Mouse (Mus musculus) thymus, adult 2 months (tissue): Measurements from ENCODE around the gene Ap1s3. TPM values are rescaled to one million over a fixed set of nuclear protein-coding genes. Genes with fewer than 3 reads are reported as not detected.

Experiments
- DNase-seq: peaks from one replicate; pipeline ENCODE4 v3.0.0; 2021
- H3K27ac ChIP-seq: fragments of 200-500 bp; 2 replicates; pipeline ENCODE4 v1.5.1; 2012; ENCODE audit warnings: low read length, control low read depth; ENCODE audit not compliant: control insufficient read depth, insufficient read depth
- H3K27me3 ChIP-seq: fragments of 200-500 bp; 2 replicates; pipeline ENCODE4 v1.6.1; 2012; ENCODE audit warnings: mild to moderate bottlenecking, low read length, moderate library complexity, mixed read lengths; ENCODE audit not compliant: control insufficient read depth, insufficient read depth
- H3K36me3 ChIP-seq: fragments of 200-500 bp; 2 replicates; pipeline ENCODE4 v1.6.1; 2012; ENCODE audit warnings: mild to moderate bottlenecking, low read length, moderate library complexity; ENCODE audit not compliant: control insufficient read depth, insufficient read depth
- H3K4me1 ChIP-seq: fragments of 200-500 bp; replicated peaks from 2 replicates; pipeline ENCODE4 v1.6.1; 2012; ENCODE audit warnings: low read length; ENCODE audit not compliant: control insufficient read depth, insufficient read depth
- H3K4me3 ChIP-seq: fragments of 200-500 bp; 2 replicates; pipeline ENCODE4 v1.5.1; 2012; ENCODE audit warnings: mild to moderate bottlenecking, low read length, control low read depth, moderate library complexity; ENCODE audit not compliant: control insufficient read depth, insufficient read depth
- CTCF ChIP-seq: fragments of 200-500 bp; IDR thresholded peaks from 2 replicates; pipeline ENCODE4 v1.5.1; 2012; ENCODE audit warnings: mild to moderate bottlenecking, control low read depth, low read length, moderate library complexity, borderline replicate concordance; ENCODE audit not compliant: control insufficient read depth, poor library complexity, insufficient read depth; ENCODE audit errors: extremely low read depth
- POLR2A ChIP-seq: fragments of 200-500 bp; IDR thresholded peaks from 2 replicates; pipeline ENCODE4 v1.6.1; 2012; ENCODE audit warnings: mild to moderate bottlenecking, low read length, control low read depth, moderate library complexity; ENCODE audit not compliant: control insufficient read depth, poor library complexity, insufficient read depth; ENCODE audit errors: extremely low read depth
- WGBS: fragments of 180-500 bp; shearing (Covaris S2); methylation state at CpG from one replicate; pipeline ENCODE4 v1.1.7; 2018; 5-methylcytosine and 5-hydroxymethylcytosine counted together
- polyA plus RNA-seq: library from polyadenylated mRNA; depleted of rRNA; stranded (reverse); fragments of >200 nt; gene quantifications from 2 replicates; pipeline ENCODE4 v1.2.3, GENCODE M21; 2012

Ap1s3 gene
- polyA plus RNA-seq, 1 experiment = 60.7 TPM

DNA sequence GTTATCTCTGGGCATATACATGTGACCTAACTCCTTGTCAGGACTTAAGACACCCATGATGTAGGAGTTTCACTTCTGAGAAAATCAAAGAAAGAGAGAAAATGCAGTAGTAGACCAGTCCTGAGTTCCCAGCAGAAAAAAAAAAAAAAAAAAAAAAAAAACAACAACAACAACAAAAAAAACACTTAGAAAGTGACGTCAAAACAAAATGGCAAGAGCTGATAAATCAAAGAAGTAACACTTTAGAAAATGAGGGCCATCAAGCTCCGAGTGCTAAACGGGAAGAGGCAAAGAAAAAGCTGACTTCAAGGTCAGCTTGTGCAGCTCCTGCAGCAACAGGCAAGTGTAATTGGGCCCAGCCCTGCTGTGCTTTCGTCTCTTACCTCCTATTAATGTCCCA, 3.9 kb upstream of the Ap1s3 start:
- WGBS = 92% methylated on average over 4 of the region's 4 CpGs
- peaks cover 3% of the 10 kb centered on the region for H3K4me1 ChIP-seq
- TF ChIP-seq POLR2A (no peak), CTCF (no peak)

DNA sequence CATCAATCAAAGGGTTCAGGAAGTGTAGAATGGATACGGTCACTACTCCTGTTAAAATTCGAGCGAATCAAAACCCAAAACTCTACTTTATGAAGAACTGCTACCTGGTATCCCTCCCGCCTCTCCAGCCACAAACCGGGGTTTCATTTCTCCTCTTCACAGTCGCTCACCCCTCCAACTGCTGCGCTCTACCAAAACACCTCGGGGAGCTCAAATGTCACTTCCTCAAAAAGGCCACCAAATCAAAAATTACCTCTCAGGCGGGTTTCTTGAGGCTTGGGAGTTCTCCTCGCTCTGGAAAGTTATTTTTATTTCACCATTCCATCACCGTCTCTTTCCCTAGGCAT, 603 bp downstream of the Ap1s3 start:
- Histone ChIP-seq H3K27me3 (no peaks in the 10 kb centered on the region), H3K4me3 (peak overlapping the region; percentile 89), H3K27ac (no peak overlapping the region), H3K36me3 (no peaks in the 10 kb centered on the region), H3K4me1 (peaks cover 8% of the 10 kb centered on the region)
- under 1% methylated on average over 11 of the region's 11 CpGs for WGBS
- DNase-seq = peak; percentile 15
- TF ChIP-seq POLR2A = no peak
- no peak for TF ChIP-seq CTCF

More for the DNA sequence above, 3.9 kb upstream of the Ap1s3 start:
- no peak overlapping the region for H3K4me3 ChIP-seq
- no peak overlapping the region for H3K27ac ChIP-seq
- H3K27me3 ChIP-seq = no peaks in the 10 kb centered on the region
- no peak for DNase-seq
- no peaks in the 10 kb centered on the region for H3K36me3 ChIP-seq

DNA sequence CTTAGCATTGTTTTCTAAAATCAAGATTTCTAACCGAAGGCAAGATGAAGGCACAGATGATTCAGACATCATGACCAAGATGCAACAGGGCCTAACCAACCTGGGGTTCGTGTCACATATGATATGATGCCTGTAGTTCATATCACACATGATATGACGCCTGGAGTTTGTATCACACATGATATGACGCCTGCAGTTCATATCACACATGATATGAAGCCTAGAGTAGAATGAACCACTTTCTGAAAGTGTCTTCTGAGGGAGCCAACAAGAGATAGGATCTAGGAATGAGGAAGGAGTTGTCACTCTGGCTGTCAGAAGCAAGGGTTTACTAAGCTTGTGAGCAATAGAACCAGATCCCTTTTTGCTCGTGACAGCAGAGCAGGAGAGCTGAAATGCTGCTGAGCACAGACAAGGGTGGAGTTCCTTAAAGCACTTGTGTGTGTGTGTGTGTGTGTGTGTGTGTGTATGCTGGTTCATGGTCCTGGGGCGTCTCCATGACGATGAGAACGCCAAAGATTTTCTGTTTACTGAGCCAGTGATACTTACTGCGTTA, 2.3 kb downstream of the Ap1s3 start:
- 82% methylated on average over 9 of the region's 9 CpGs for WGBS
- H3K4me3 ChIP-seq = no peak overlapping the region
- no peak for TF ChIP-seq POLR2A
- TF ChIP-seq CTCF = no peak
- no peak overlapping the region for H3K27ac ChIP-seq
- H3K4me1 ChIP-seq = peaks cover 8% of the 10 kb centered on the region
- no peaks in the 10 kb centered on the region for H3K36me3 ChIP-seq
- DNase-seq = no peak
- H3K27me3 ChIP-seq = no peaks in the 10 kb centered on the region

DNA sequence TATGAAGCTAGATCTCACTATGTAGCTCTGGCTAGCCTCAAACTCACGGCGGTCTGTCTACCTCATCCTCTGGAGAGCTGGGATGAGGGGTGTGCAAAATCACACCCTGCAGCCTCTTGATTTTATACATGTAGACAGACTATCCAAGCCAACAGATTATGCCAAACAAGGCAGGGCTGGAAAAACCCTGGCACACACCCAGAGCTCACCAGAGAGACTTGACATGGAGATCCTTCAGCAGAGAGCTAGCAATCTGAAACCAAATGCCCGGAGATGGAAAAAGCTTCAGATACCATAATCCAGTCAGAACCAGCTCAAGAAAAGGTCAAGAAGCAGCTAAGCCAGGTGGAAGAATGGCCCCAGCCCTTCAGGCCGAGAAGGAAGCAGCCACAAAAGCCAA, 6.9 kb downstream of the Ap1s3 start:
- no peak overlapping the region for H3K27ac ChIP-seq
- 94% methylated on average over 4 of the region's 4 CpGs for WGBS
- no peaks in the 10 kb centered on the region for H3K27me3 ChIP-seq
- no peaks in the 10 kb centered on the region for H3K36me3 ChIP-seq
- TF ChIP-seq CTCF (no peak), POLR2A (no peak)
- no peak for DNase-seq
- no peak overlapping the region for H3K4me3 ChIP-seq
- H3K4me1 ChIP-seq = no peaks in the 10 kb centered on the region

DNA sequence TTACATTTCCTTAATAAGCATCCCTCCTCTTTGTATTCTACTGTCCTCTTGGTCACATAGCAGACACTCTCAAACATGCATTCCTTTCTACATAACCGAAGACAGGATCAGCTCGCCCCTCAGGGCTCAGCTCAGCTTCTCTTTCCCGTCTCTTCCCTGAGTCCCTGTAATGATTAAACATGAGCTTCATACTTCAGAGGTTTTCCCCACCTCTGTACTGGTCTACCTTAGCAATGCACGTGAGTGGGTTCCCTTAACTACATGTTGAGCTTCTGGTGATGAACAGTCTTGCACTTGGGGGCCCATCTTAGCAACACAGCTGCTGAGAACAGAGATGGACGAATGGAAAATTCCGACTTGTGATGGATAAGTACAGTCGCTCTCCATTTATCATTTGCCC, 12.2 kb downstream of the Ap1s3 start:
- Histone ChIP-seq H3K27me3 (no peaks in the 10 kb centered on the region), H3K4me1 (no peaks in the 10 kb centered on the region), H3K36me3 (no peaks in the 10 kb centered on the region), H3K4me3 (no peak overlapping the region), H3K27ac (no peak overlapping the region)
- WGBS = 96% methylated on average over 7 of the region's 7 CpGs
- TF ChIP-seq CTCF (no peak), POLR2A (no peak)
- DNase-seq = no peak

DNA sequence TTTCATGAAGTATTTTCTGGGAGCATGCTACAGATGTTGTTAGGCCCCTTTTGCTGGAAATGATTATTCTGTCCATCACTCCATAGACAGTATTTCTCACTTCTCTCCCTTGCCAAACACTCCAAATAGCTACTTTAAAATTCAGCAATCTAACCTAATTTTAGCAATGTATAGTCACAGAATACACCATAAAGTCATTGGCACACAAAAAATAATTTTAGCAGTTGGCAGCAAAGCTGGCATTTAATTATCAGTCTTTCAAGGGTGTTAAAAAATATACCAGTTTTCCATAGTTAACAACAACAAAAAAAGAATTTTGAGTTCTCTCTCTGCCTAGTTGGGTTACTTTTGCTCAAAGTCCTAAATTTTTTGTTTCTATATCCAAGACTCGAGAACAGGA, 14.4 kb downstream of the Ap1s3 start:
- DNase-seq = no peak
- WGBS = 81% methylated on average over 1 of the region's 1 CpGs
- Histone ChIP-seq H3K36me3 (no peaks in the 10 kb centered on the region), H3K27ac (no peak overlapping the region), H3K4me1 (no peaks in the 10 kb centered on the region), H3K4me3 (no peak overlapping the region), H3K27me3 (no peaks in the 10 kb centered on the region)
- TF ChIP-seq POLR2A = no peak
- no peak for TF ChIP-seq CTCF
